Mouse (Mus musculus): ENCODE data around the gene Ano8. TPM values are rescaled to one million over a fixed set of nuclear protein-coding genes. Genes with fewer than 3 reads are reported as not detected.

Gene Ano8
- polyA plus RNA-seq, 2 experiments: 0.14 to 1.7 TPM

- Histone ChIP-seq H3K27me3 (ENCODE audit: control insufficient read depth, insufficient read depth, low read length) (no peaks in the 10 kb centered on the region), H3K36me3 (replicated peaks; ENCODE audit: control insufficient read depth, insufficient read depth, low read depth) (no peaks in the 10 kb centered on the region), H3K4me2 (ENCODE audit: low read depth) (no peak overlapping the region), H3K9me3 (ENCODE audit: control insufficient read depth, low read length) (no peaks in the 10 kb centered on the region), H3K9ac (replicated peaks) (no peak overlapping the region), H3K27ac (no peak overlapping the region), H3K4me3 (ENCODE audit: insufficient read depth in 1 of 2, low read depth in 2 of 2, low read length in 2 of 2) (no peak overlapping the region), H3K4me1 (replicated peaks; ENCODE audit: control insufficient read depth in 2 of 2, insufficient read depth in 2 of 2, low read length in 1 of 2) (peaks cover 0 to 2% of the 10 kb centered on the region in 2 experiments; a peak in 1 of 4 replicates)
- ATAC-seq (ENCODE audit: insufficient read depth): peak; percentile 31; the same call in 1 of the 2 replicates
- no peak for DNase-seq (ENCODE audit: low read depth in 3 of 3, low spot score in 3 of 3)
- 38% methylated on average over 15 of the region's 16 CpGs for WGBS (ENCODE audit: insufficient replicate concordance)
- TF ChIP-seq CTCF (IDR thresholded peaks at IDR 0.05; ENCODE audit: low read depth) (no peak), EP300 (IDR thresholded peaks at IDR 0.05; ENCODE audit: low read depth) (no peak)
Measured at GRCm38 (mm10) chr8:71498816-71499690, 13.3 kb upstream of the Ano8 start.

- 51% methylated on average over 15 of the region's 15 CpGs for WGBS (ENCODE audit: insufficient replicate concordance)
- peaks cover 0 to 2% of the 10 kb centered on the region in 2 experiments; a peak in 1 of 4 replicates for H3K4me1 ChIP-seq (replicated peaks; ENCODE audit: control insufficient read depth in 2 of 2, insufficient read depth in 2 of 2, low read length in 1 of 2)
Measured at GRCm38 (mm10) chr8:71497881-71498501, 12.2 kb upstream of the Ano8 start.

GRCm38 (mm10) chr8:71497077-71497645 is 11.4 kb upstream of the Ano8 start:
- H3K27ac ChIP-seq: no peak overlapping the region
- ATAC-seq (ENCODE audit: insufficient read depth): no peak
- peaks cover 0 to 2% of the 10 kb centered on the region in 2 experiments; a peak in 1 of 4 replicates for H3K4me1 ChIP-seq (replicated peaks; ENCODE audit: control insufficient read depth in 2 of 2, insufficient read depth in 2 of 2, low read length in 1 of 2)
- H3K9me3 ChIP-seq (ENCODE audit: control insufficient read depth, low read length): no peaks in the 10 kb centered on the region
- no peaks in the 10 kb centered on the region for H3K27me3 ChIP-seq (ENCODE audit: control insufficient read depth, insufficient read depth, low read length)
- H3K36me3 ChIP-seq (replicated peaks; ENCODE audit: control insufficient read depth, insufficient read depth, low read depth): no peaks in the 10 kb centered on the region; the same call in 1 of the 2 replicates
- H3K4me2 ChIP-seq (ENCODE audit: low read depth): no peak overlapping the region
- TF ChIP-seq EP300 (IDR thresholded peaks at IDR 0.05; ENCODE audit: low read depth): no peak
- TF ChIP-seq CTCF (IDR thresholded peaks at IDR 0.05; ENCODE audit: low read depth): no peak
- WGBS (ENCODE audit: insufficient replicate concordance): 52% methylated on average over 1 of the region's 1 CpGs
- DNase-seq (ENCODE audit: low read depth in 3 of 3, low spot score in 3 of 3): no peak
- H3K4me3 ChIP-seq (ENCODE audit: insufficient read depth in 1 of 2, low read depth in 2 of 2, low read length in 2 of 2): no peak overlapping the region
- no peak overlapping the region for H3K9ac ChIP-seq (replicated peaks)

More at GRCm38 (mm10) chr8:71497881-71498501, 12.2 kb upstream of the Ano8 start:
- no peak for TF ChIP-seq CTCF (IDR thresholded peaks at IDR 0.05; ENCODE audit: low read depth)
- no peak for TF ChIP-seq EP300 (IDR thresholded peaks at IDR 0.05; ENCODE audit: low read depth)
- H3K27ac ChIP-seq: no peak overlapping the region
- no peaks in the 10 kb centered on the region; the same call in 1 of the 2 replicates for H3K36me3 ChIP-seq (replicated peaks; ENCODE audit: control insufficient read depth, insufficient read depth, low read depth)
- DNase-seq (ENCODE audit: low read depth in 3 of 3, low spot score in 3 of 3): no peak
- no peaks in the 10 kb centered on the region for H3K9me3 ChIP-seq (ENCODE audit: control insufficient read depth, low read length)
- H3K27me3 ChIP-seq (ENCODE audit: control insufficient read depth, insufficient read depth, low read length): no peaks in the 10 kb centered on the region
- no peak overlapping the region for H3K4me3 ChIP-seq (ENCODE audit: insufficient read depth in 1 of 2, low read depth in 2 of 2, low read length in 2 of 2)
- no peak overlapping the region for H3K9ac ChIP-seq (replicated peaks)
- no peak overlapping the region for H3K4me2 ChIP-seq (ENCODE audit: low read depth)
- ATAC-seq (ENCODE audit: insufficient read depth): no peak

GRCm38 (mm10) chr8:71496481-71496880 is 10.7 kb upstream of the Ano8 start:
- TF ChIP-seq EP300 (IDR thresholded peaks at IDR 0.05; ENCODE audit: low read depth): no peak
- peak; percentile 37 for TF ChIP-seq CTCF (IDR thresholded peaks at IDR 0.05; ENCODE audit: low read depth)
- WGBS (ENCODE audit: insufficient replicate concordance): 50% methylated on average over 11 of the region's 11 CpGs
- Histone ChIP-seq H3K36me3 (replicated peaks; ENCODE audit: control insufficient read depth, insufficient read depth, low read depth) (no peaks in the 10 kb centered on the region; the same call in 1 of the 2 replicates), H3K9me3 (ENCODE audit: control insufficient read depth, low read length) (no peaks in the 10 kb centered on the region), H3K27me3 (ENCODE audit: control insufficient read depth, insufficient read depth, low read length) (no peaks in the 10 kb centered on the region), H3K27ac (no peak overlapping the region), H3K9ac (replicated peaks) (no peak overlapping the region), H3K4me3 (ENCODE audit: insufficient read depth in 1 of 2, low read depth in 2 of 2, low read length in 2 of 2) (no peak overlapping the region), H3K4me1 (replicated peaks; ENCODE audit: control insufficient read depth in 2 of 2, insufficient read depth in 2 of 2, low read length in 1 of 2) (peaks cover 0 to 2% of the 10 kb centered on the region in 2 experiments; a peak in 1 of 4 replicates), H3K4me2 (ENCODE audit: low read depth) (no peak overlapping the region)
- no peak for DNase-seq (ENCODE audit: low read depth in 3 of 3, low spot score in 3 of 3)
- no peak for ATAC-seq (ENCODE audit: insufficient read depth)
